Mouse (Mus musculus): ENCODE measurements around the gene Flt1. TPM values are rescaled to one million over a fixed set of nuclear protein-coding genes. Genes with fewer than 3 reads are reported as not detected.
"Not testable (repeated sequence)": the region's sequence is repeated elsewhere in the genome, so short reads cannot be mapped to it uniquely, and the experiment has no call there.

The Flt1 gene
- polyA plus RNA-seq, 1 experiment from 2014 or later, result 12.9 TPM

DNA sequence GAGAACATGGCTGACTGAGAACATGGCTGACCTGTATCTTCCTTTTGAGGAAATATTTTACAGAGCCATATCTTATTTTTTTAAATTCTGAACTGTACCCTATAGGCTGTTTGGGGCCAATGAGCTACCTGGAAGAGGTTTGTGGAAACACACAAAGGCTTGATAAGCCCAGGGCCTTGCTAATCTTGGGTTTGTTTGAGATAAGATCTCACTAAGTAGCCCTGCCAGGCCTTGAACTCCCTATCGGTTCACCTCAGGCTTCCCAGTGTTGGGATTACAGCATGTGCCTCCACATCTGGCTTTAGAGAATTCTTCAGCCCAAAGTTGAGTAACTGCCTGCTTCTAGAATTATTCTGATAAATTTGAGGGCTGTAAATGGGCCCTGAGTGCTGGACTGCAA is 152.3 kb downstream of the Flt1 start:
- no peak overlapping the region for H3K4me3 ChIP-seq (replicated peaks)
- no peaks in the 10 kb centered on the region for H3K9me3 ChIP-seq (replicated peaks)
- H3K36me3 ChIP-seq, result no peaks in the 10 kb centered on the region
- ATAC-seq (ENCODE audit: insufficient number of reproducible peaks, low FRiP score, low TSS enrichment, low read depth), result no peak
- no peak overlapping the region for H3K27ac ChIP-seq (replicated peaks)
- H3K4me2 ChIP-seq (replicated peaks), result no peak overlapping the region
- 85% methylated on average over 1 of the region's 1 CpGs for WGBS
- H3K27me3 ChIP-seq, result no peaks in the 10 kb centered on the region
- H3K9ac ChIP-seq, result no peak overlapping the region
- H3K4me1 ChIP-seq, result no peaks in the 10 kb centered on the region

DNA sequence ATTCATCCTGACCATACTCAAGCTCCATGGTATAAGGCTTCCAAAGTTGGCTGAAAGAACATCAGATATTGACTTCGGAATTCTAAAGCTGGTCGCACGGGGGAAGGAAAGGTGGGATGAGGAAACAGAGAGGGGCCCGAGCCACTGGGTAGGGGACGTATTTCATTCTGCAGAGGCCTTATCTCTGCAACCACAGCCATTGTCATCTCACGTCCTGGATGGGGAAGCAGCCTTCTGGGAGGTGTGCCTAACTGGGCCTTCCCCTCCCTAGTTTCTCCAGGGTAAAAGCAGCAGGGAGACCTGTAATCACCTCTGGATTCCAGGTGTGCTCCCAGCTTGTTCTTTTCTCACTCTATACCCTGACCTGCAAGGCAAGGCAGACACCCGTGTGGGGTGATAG is 153.1 kb downstream of the Flt1 start:
- Histone ChIP-seq H3K27ac (replicated peaks) (no peak overlapping the region), H3K9me3 (replicated peaks) (no peaks in the 10 kb centered on the region), H3K9ac (no peak overlapping the region), H3K36me3 (no peaks in the 10 kb centered on the region), H3K27me3 (no peaks in the 10 kb centered on the region), H3K4me1 (no peaks in the 10 kb centered on the region), H3K4me2 (replicated peaks) (no peak overlapping the region), H3K4me3 (replicated peaks) (no peak overlapping the region)
- 79% methylated on average over 7 of the region's 7 CpGs for WGBS
- ATAC-seq (ENCODE audit: insufficient number of reproducible peaks, low FRiP score, low TSS enrichment, low read depth), result no peak

DNA sequence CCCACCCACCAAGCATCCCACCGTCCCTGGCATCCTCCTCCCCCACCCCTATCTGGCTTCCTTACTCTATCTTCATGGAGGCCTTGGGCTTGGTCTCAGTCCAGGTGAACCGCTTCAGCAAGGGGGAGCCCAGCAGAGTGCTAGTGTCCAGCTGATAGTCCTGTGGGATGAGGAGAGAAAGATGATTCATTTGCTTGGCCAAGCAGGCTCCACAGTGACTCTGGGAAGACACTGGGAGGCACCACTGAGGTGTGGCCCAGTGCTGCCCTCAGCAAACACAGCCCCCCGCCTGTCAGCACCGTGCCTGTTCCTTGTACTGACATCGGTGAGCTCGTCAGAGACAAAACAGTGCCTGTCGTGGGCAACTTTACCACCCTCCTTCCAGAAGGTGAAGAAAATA is 159.5 kb downstream of the Flt1 start:
- Histone ChIP-seq H3K4me2 (replicated peaks) (no peak overlapping the region), H3K36me3 (no peaks in the 10 kb centered on the region), H3K9ac (no peak overlapping the region), H3K9me3 (replicated peaks) (no peaks in the 10 kb centered on the region), H3K4me1 (peaks cover 9% of the 10 kb centered on the region; the same call in 1 of the 2 replicates), H3K27me3 (no peaks in the 10 kb centered on the region), H3K4me3 (replicated peaks) (no peak overlapping the region), H3K27ac (replicated peaks) (no peak overlapping the region)
- 58% methylated on average over 7 of the region's 7 CpGs for WGBS
- ATAC-seq (ENCODE audit: insufficient number of reproducible peaks, low FRiP score, low TSS enrichment, low read depth), result no peak

- H3K4me1 ChIP-seq, result peaks cover 9% of the 10 kb centered on the region; the same call in 1 of the 2 replicates
- no peak overlapping the region for H3K27ac ChIP-seq (replicated peaks)
- WGBS, result 73% methylated on average over 7 of the region's 7 CpGs
- H3K4me3 ChIP-seq (replicated peaks), result no peak overlapping the region
- H3K9ac ChIP-seq, result no peak overlapping the region
- H3K9me3 ChIP-seq (replicated peaks), result no peaks in the 10 kb centered on the region
- H3K4me2 ChIP-seq (replicated peaks), result no peak overlapping the region
- H3K36me3 ChIP-seq, result no peaks in the 10 kb centered on the region
- no peak for ATAC-seq (ENCODE audit: insufficient number of reproducible peaks, low FRiP score, low TSS enrichment, low read depth)
- no peaks in the 10 kb centered on the region for H3K27me3 ChIP-seq
Observed at GRCm38 (mm10) chr5:147565444-147565843, 160.4 kb downstream of the Flt1 start.

DNA sequence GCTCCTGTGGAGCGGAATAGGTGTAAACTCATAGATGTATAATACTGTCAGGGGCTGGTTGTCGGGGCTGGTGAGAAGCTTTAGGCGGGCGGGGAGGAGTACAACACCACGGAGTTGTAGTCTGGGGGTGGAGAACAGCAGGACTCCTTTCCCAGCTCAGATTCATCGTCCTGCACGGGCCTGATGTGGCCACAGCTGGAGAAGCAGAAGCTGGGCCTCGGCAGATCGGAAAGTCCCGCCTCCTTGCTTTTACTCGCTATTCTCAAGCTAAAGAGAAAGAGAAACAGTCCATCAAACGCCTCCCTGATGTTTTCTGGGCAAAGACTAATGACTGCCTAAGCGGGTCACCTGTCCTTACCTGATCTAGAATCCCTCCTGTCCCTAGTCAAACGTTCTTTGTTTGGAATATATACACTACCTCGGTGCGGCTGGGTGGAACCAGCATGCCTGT is 161.6 kb downstream of the Flt1 start:
- H3K4me3 ChIP-seq (replicated peaks), result peak overlapping the region; percentile 12; the same call in 1 of the 2 replicates
- peak overlapping the region; percentile 35 for H3K4me2 ChIP-seq (replicated peaks)
- no peak overlapping the region for H3K9ac ChIP-seq

DNA sequence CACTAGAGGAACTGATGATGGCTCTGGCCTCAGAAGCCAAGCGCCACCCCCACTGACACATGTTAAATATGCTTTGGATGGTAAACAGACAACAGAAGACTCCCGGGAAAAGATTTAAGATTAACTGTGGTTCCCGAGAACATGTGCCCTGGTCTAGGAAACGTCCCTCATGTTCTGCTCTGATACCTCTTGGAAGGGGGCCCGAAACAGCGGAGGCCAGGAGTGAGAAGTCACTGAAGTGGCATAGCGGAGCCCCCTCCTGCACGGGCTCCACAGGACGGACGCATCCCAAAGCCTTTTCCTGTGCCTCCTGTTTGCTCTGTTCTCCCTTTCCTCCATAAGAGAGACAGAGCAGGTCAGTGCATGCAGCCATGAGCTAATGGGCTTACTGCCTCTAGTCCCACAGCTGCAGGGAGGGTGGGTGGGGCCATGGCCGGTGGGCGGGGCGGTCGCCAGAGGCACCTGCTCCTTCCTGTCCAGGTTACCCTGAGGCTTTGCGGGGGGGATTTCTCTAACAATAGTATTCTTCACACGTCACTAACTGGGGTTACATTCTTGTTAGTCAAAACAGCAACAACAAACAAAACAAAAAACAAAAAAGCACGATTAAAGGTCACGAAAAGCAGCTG is 162.2 kb downstream of the Flt1 start:
- ATAC-seq (ENCODE audit: insufficient number of reproducible peaks, low FRiP score, low TSS enrichment, low read depth), result peak; percentile 80; the same call in 1 of the 2 replicates
- 32% methylated on average over 18 of the region's 18 CpGs for WGBS

More for the DNA sequence above, 161.6 kb downstream of the Flt1 start:
- 0 out of 2 replicates have a peak, but pooled peaks have one; percentile 29 for ATAC-seq (ENCODE audit: insufficient number of reproducible peaks, low FRiP score, low TSS enrichment, low read depth)
- Histone ChIP-seq H3K36me3 (no peaks in the 10 kb centered on the region), H3K4me1 (peaks cover 9% of the 10 kb centered on the region; the same call in 1 of the 2 replicates), H3K27me3 (no peaks in the 10 kb centered on the region), H3K9me3 (replicated peaks) (no peaks in the 10 kb centered on the region), H3K27ac (replicated peaks) (no peak overlapping the region)
- 19% methylated on average over 16 of the region's 16 CpGs for WGBS

DNA sequence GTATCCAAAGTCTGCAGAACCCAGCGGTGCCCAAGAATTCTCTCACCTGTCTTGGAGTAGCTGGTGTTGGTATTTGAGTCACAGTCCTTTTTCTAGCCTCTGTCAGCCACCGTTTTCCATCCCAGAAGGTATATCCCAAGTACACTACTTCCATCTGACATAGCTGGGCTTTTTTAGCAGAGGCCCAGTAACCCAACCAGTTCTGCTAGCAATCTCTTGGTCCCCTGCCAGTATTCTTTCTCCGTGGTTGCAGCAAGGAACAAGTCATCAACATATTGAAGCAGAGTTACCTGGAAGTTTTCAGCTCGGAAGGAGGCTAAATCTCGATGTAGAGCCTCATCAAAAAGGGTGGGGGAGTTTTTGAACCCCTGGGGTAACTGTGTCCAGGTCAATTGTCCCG is 168.2 kb downstream of the Flt1 start:
- H3K36me3 ChIP-seq; H3K4me3 ChIP-seq (replicated peaks); H3K4me1 ChIP-seq; H3K4me2 ChIP-seq (replicated peaks); H3K27me3 ChIP-seq; ATAC-seq (ENCODE audit: insufficient number of reproducible peaks, low FRiP score, low TSS enrichment, low read depth); H3K27ac ChIP-seq (replicated peaks); H3K9ac ChIP-seq; H3K9me3 ChIP-seq (replicated peaks): not testable (repeated sequence)
- WGBS, result 50% methylated on average over 6 of the region's 6 CpGs

More for the DNA sequence above, 162.2 kb downstream of the Flt1 start:
- H3K27me3 ChIP-seq, result no peaks in the 10 kb centered on the region
- H3K4me1 ChIP-seq, result peaks cover 9% of the 10 kb centered on the region; the same call in 1 of the 2 replicates
- no peaks in the 10 kb centered on the region for H3K36me3 ChIP-seq
- H3K9me3 ChIP-seq (replicated peaks), result no peaks in the 10 kb centered on the region
- peak overlapping the region; percentile 35 for H3K4me2 ChIP-seq (replicated peaks)
- no peak overlapping the region for H3K9ac ChIP-seq
- peak overlapping the region; percentile 12; the same call in 1 of the 2 replicates for H3K4me3 ChIP-seq (replicated peaks)
- no peak overlapping the region for H3K27ac ChIP-seq (replicated peaks)

DNA sequence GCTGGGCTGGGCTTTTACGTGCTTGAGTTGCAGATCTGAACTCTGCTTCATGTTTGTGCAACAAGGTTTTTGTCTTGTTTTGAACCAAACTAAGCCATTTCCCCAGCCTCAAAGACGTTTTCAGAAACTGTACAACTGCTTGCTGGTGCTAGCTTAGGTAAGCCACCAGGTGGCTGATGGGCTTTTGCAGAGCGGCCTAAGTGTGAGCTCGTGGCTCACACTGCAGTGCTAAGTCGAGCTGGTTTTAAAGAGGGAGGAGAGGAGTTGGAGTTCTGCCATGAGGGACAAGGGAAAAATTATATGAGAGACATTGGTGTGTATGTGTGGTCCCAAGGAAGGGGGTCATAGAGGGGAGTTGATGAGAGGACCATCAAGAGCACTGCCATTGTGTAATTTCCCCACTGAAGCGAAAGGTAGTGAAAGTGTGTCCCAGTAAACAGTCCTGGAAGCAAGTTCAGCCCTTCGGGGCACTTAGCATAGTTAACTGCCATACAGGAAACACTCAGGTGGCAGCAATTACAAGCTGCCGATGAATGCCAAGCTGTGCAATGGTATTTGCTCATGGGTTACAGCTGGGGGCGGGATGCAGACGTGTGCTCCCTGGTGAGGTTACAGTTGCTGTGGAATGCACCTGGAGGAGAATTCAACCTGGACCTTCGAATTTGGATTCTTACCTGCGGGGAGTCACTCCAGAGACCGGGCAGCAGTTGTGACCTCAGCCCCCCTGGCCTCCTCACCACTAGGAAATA is 173.8 kb downstream of the Flt1 start:
- H3K9me3 ChIP-seq (replicated peaks), result no peaks in the 10 kb centered on the region
- no peak overlapping the region for H3K9ac ChIP-seq
- no peaks in the 10 kb centered on the region for H3K4me1 ChIP-seq
- no peak overlapping the region for H3K4me2 ChIP-seq (replicated peaks)
- H3K27me3 ChIP-seq, result no peaks in the 10 kb centered on the region
- no peak overlapping the region for H3K27ac ChIP-seq (replicated peaks)
- ATAC-seq (ENCODE audit: insufficient number of reproducible peaks, low FRiP score, low TSS enrichment, low read depth), result no peak
- H3K4me3 ChIP-seq (replicated peaks), result no peak overlapping the region
- peaks cover 23% of the 10 kb centered on the region for H3K36me3 ChIP-seq
- 50% methylated on average over 13 of the region's 13 CpGs for WGBS

DNA sequence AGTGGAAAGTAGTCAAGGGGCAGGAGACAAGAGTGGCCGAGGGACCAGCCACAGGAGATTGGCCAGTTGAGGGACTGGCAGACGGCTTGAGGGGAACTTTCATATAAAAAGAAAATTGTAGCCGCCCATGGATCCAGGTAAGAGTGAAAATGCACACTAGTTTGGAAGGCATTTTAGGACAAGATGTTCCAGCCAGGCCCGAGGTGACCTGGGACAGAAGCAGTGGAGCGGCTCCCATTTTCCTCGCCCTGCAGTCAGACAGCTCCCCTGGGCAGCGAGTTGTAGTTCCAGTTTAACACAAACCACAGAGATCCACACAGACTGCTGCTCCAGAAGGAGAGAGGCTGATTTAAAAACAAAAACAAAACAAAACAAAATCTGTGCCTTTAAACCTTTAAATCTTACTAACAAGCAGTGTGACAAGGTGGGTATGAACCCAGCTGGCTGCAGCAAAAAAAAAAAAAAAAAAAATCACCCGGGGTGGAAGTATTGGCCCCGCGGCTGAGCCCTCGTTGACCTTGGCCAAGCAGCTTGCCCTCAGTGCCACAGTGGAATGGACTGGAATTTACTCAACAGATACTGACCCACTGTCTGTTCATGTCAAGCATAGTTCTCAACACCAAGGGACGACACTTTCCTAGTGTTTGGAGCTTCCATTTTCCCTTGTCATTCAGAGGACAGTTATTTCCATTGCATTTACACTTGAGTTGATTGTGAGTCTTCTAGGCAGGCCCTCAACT is 176.6 kb downstream of the Flt1 start:
- Histone ChIP-seq H3K27me3 (no peaks in the 10 kb centered on the region), H3K9ac (no peak overlapping the region), H3K4me3 (replicated peaks) (no peak overlapping the region), H3K36me3 (peaks cover 38% of the 10 kb centered on the region), H3K27ac (replicated peaks) (no peak overlapping the region), H3K9me3 (replicated peaks) (no peaks in the 10 kb centered on the region), H3K4me1 (no peaks in the 10 kb centered on the region), H3K4me2 (replicated peaks) (no peak overlapping the region)
- WGBS, result 83% methylated on average over 12 of the region's 12 CpGs
- ATAC-seq (ENCODE audit: insufficient number of reproducible peaks, low FRiP score, low TSS enrichment, low read depth), result no peak

DNA sequence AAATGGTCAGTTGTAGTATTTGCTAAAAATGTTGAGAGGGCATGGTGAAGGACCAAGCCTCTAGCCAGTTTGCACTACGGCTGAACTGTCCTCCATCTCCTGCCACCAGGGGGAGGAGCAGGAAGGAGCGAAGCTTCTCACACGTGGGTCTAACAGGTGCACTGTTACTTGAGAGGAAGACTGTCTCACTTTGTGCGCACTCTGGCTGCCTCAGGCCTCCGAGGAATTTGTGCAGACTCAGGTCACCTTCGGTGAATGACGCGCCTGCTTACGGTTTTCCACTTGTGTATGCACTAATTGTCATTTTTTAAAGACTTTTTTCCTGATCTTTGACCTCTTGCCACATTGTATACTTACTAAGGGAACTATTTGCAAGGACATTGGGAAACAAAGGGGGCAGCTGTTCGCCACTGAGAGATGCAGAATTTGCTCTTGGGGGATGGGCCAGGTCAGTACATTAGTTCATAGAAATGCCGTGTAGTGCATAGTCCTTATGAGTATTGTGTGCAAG is 180.0 kb downstream of the Flt1 start:
- no peaks in the 10 kb centered on the region for H3K27me3 ChIP-seq
- H3K9me3 ChIP-seq (replicated peaks), result no peaks in the 10 kb centered on the region
- no peaks in the 10 kb centered on the region for H3K4me1 ChIP-seq
- WGBS, result 56% methylated on average over 11 of the region's 11 CpGs
- H3K4me3 ChIP-seq (replicated peaks), result no peak overlapping the region
- no peak for ATAC-seq (ENCODE audit: insufficient number of reproducible peaks, low FRiP score, low TSS enrichment, low read depth)
- peaks cover 51% of the 10 kb centered on the region for H3K36me3 ChIP-seq
- H3K9ac ChIP-seq, result no peak overlapping the region
- H3K4me2 ChIP-seq (replicated peaks), result no peak overlapping the region
- H3K27ac ChIP-seq (replicated peaks), result no peak overlapping the region

GRCm38 (mm10) chr5:147542291-147542690 is 183.5 kb downstream of the Flt1 start:
- no peaks in the 10 kb centered on the region for H3K4me1 ChIP-seq
- no peak overlapping the region for H3K4me2 ChIP-seq (replicated peaks)
- H3K9ac ChIP-seq, result no peak overlapping the region
- H3K27ac ChIP-seq (replicated peaks), result no peak overlapping the region
- WGBS, result 45% methylated on average over 6 of the region's 6 CpGs
- no peaks in the 10 kb centered on the region for H3K27me3 ChIP-seq
- no peak for ATAC-seq (ENCODE audit: insufficient number of reproducible peaks, low FRiP score, low TSS enrichment, low read depth)
- H3K36me3 ChIP-seq, result peaks cover 58% of the 10 kb centered on the region
- H3K4me3 ChIP-seq (replicated peaks), result no peak overlapping the region
- H3K9me3 ChIP-seq (replicated peaks), result no peaks in the 10 kb centered on the region

Data from embryonic facial prominence, embryonic 15.5 days (tissue).